Mouse (Mus musculus): ENCODE data around the gene Oaf. TPM values are rescaled to one million over a fixed set of nuclear protein-coding genes. Genes with fewer than 3 reads are reported as not detected.

The Oaf gene
- polyA plus RNA-seq (2012; rRNA removed; ENCODE audit: low replicate concordance) = 77.1 and 117 TPM in 2 replicates

GRCm38 (mm10) chr9:43239712-43240593 lies at the start of gene Oaf:
Oaf (minus strand) TSS chr9:43239911.

GRCm38 (mm10) chr9:43210190-43210682 lies 29.5 kb downstream of the Oaf start, which contains the start of gene Pou2f3:
Pou2f3 (minus strand) TSS chr9:43210369.

Other genes with a start within 250 kb of the Oaf start
- gene Arhgef12, start 132.7 kb downstream of the Oaf start, polyA plus RNA-seq (2012; rRNA removed; ENCODE audit: low replicate concordance) = 38.3 and 40.0 TPM in 2 replicates
- 4.3 and 6.6 TPM in 2 replicates for gene Tmem136, start 123.3 kb downstream of the Oaf start, polyA plus RNA-seq (2012; rRNA removed; ENCODE audit: low replicate concordance)
- gene Pou2f3, start 29.5 kb downstream of the Oaf start, polyA plus RNA-seq (2012; rRNA removed; ENCODE audit: low replicate concordance) = 0.13 and 0.27 TPM in 2 replicates
- gene Trim29, start 70.9 kb upstream of the Oaf start, polyA plus RNA-seq (2012; rRNA removed; ENCODE audit: low replicate concordance) = 0.78 and 2.4 TPM in 2 replicates

Measured in subcutaneous adipose tissue, adult 2 months (tissue).